Mouse (Mus musculus): ENCODE data around the gene Vsig4.
"Not testable (repeated sequence)": the region's sequence is repeated elsewhere in the genome, so short reads cannot be mapped to it uniquely, and the experiment has no call there.

Vsig4 gene

DNA sequence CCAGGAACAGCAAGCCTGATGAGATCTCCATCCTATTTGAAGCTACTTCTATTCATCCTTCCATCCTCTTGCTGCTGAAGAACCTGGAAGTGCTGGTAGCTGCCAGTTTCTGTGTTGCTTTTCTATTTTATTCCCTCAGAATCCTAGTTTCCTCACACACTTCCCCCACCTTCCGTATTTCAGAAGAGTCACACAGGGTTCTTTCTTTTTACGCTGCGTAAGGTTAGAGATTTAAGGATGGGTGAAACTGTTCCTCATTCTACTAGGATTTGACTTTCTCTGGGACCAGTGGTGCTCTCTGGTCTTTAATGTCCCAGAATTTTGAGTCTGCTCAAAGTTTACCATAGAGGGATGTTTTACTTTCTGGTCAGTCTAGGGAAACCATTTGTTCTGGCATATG lies at the start of gene Vsig4:
Gene Vsig4 (minus strand): TSS at position 101 of the 400 bp plus-strand sequence.
- in situ Hi-C loops (cut with MboI): no loop called here

DNA sequence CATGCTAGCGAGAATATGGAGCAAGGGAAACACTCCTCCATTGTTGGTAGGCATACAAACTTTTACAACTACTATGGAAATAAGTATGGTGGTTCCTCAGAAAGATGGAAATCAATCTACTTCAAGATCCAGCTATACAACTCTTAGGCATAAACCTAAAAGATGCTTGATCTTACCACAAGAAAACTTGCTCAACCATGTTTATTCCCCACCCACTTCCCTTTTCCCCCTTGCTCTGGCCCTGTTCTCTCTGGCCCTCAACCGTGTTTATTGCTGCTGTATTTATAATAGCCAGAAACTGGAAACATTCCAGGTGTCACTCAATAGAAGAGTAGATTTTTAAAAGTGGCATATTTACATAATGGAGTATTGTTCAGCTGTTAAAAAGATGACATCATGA lies 45.9 kb upstream of the Vsig4 start:
- in situ Hi-C loops (cut with MboI): loop anchor here (25.0 kb wide), 1 partner anchor 327 kb away; no protein-coding TSS in a partner anchor

DNA sequence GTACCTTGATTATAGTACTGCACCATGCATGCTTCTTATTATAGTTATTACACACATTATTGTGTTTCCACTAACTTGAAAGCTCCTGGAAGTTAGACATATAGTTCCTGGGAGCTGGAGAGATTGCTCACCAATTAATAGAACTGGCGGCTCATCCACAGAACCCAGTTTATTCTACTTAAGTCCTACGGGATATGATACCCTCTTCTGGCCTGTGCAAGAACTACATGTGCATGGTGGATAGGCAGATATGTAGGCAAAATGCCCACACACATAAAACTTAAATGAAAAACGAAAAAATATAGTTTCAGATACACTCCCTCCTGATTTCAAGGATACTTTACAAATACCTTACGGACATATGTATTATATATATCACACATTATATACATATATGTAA lies 36.5 kb upstream of the Vsig4 start:
- in situ Hi-C loops (cut with MboI): loop anchor here (25.0 kb wide), 1 partner anchor 317 kb away; no protein-coding TSS in a partner anchor

DNA sequence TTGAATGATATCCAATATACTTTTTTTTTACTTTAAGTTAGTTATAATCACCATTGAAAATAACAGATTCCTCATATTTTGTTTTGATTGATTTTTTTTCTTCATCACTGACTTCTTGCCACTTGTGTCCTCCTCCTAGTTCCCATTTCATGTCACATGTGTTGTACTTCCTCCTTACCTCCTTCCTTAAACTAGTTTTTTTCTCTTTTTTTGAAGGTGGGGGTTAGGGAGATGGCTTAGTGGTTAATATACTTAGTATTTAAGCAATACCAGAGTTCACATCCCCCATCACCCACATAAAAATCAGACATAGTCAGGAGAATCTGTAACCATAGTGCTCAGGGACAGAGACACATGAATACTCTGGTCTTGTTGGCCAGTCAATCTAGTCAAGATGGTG lies 36.7 kb downstream of the Vsig4 start:
- in situ Hi-C loops (cut with MboI): no loop called here

DNA sequence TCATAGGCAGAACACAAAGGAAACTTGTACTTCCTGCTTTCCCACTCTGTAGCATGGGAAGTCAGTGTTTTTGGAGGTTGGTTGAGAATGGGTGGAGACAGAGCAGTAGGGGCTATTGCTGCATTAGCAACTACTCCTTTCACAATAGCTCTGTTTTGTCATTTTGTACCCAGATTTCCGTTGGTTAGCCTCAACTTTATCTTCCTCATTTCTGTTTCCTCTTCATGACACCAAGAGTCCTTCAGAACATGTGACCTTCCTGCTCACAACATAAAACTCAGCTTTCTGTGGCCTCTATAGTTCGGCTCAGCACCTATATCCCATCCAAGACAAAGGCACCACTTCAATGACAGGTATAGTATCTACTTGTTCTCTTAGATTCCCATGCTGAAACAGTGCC lies 53.6 kb downstream of the Vsig4 start:
- in situ Hi-C loops (cut with MboI): no loop called here

DNA sequence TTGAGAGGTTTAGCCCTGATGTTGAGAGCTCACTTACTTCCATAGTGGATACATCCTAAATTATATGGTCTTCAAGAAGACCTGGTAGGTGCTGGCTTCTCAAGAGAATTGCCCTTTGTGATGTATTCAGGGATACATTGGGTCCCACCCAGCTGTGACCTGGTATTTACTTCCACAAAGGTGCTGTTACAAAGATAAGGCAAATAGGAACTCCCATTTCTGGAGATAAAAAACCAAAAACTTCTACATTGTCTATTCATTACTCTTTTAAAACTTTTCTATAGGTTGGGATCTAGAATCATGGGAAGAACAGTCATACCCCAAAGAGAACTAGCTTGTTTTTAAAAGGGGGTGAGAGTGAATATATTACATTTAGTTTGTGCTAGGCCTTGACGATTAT lies 54.2 kb downstream of the Vsig4 start:
- in situ Hi-C loops (cut with MboI): no loop called here

DNA sequence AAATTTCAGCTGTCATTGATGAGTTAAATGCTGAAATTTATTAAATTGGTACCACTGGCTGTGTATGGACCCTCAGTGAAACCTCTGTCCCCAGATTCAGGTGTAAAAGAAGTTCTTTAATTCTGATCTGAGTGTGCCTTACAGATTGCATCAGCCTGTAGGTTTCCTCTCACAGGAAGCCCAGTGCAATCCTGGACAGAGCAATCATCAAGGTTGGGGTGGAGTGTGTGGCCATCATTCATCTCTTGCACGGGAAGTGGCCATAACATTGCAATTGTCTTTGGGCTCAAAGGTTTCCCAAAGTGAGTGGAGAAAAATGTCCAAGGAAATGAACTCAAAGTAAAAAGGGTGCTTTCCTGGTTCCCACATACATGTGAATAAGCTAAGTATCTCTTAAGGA lies 57.5 kb downstream of the Vsig4 start:
- in situ Hi-C loops (cut with MboI): no loop called here

DNA sequence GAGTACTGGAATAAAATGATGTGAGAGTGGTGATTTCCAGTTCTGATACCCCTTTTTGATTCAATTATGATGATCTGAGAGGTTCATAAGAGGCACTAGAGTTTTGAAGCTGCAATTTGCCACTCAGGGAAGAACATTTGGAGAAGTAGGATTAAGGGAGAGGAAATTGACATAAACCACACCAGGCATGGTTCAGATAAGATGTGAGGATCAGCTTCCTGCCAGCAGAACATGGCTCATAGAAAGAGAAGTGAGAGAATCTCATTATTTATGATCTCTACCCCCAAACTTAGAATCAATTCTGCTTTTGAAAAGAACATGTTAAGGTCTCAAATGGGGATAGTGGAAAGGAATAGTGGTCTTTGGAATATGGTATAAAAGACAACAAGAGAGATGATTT lies 66.2 kb downstream of the Vsig4 start:
- in situ Hi-C loops (cut with MboI): no loop called here

DNA sequence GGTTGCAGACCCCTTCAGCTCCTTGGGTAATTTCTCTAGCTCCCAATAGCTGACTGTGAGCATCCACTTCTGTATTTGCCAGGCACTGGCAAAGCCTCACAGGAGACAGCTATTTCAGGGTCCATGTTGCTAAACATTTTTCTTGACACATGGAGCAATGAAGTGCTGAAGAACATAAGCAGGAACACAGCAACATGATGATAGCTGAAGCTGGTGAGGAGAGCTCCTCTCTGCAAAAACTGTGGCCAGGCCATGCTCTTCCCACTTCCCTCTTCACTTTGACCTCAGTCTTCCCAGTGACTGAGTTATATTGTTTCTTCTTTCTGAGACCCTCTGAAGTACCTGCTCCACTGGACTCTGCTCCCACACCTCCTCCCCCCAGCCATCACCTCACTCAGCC lies 67.8 kb downstream of the Vsig4 start:
- in situ Hi-C loops (cut with MboI): no loop called here

DNA sequence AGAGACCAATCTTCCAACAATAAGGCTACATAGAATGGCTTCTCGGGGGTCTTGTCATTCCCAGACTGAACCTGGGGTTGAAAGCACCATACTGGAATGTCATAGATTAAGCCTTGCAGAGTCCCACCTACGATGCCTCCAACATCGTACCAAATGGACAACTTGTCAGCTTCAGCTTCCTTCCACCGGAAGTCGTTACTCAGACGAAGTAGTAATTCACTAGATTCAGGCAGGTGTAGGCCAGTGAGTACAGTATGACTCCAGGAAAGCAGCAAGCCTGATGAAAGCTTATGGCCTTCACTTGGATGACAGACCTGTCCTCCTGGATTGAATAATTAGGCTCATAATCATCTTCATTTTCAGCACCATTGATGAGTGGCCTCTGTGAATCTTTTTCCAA lies 69.0 kb downstream of the Vsig4 start:
- in situ Hi-C loops (cut with MboI): no loop called here

DNA sequence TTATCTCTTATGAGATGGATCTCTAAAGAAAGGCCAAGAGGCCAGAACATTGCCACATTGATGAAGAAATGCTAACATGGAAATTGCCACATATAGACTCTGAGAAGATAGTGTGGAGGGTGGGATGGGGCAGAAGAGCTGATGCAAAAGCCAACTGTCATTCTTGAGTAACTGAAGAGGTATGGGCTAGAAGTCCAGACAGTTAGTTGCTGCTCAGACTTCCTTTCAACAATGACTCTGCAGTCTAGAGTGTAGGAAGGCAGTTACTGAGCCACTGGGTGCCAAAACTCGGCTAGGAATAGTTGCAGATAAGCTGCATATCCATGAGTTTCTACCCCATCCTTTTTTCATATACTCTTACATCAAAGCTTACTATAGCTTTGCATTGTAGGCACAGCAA lies 75.2 kb downstream of the Vsig4 start:
- in situ Hi-C loops (cut with MboI): no loop called here

DNA sequence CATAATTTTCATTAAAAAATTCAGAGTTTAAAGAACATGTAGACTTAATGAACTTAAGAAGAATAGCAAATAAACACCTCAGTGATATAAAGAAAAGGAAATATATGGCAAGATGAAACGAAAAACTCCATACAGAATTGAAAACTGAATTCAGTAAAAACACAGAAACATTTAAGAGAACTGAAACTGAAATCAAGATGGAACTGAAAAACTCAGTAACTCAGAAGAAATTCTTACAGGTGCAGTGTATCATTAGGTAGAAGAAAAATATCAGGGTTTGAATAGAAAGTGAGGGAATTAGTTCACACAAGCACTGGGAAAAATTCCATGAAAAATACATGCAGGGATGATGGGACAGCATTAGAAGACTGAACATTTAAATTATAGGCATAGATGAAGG lies 86.4 kb downstream of the Vsig4 start:
- in situ Hi-C loops (cut with MboI): no loop called here

DNA sequence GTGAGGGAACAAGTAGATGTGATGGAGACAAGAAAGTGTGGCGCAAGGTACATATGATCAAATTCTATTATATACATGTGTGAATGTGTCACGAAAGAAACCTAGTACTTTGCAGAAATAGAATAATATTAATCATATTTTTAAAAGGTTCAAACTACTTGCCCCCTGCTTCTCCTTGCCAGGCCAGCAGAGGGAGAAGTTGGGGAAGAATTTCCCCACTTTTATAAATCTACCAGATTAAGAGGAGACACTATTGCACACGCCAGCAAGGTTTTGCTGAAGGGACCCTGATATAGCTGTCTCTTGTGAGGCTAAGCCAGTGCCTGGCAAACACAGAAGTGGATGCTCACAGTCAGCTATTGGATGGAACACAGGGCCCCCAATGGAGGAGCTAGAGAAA lies 88.1 kb downstream of the Vsig4 start:
- in situ Hi-C loops (cut with MboI): not testable (repeated sequence)

Measured in mature B cell (primary cell).